Mouse (Mus musculus) ES-E14 (cell line): Measurements from ENCODE around the gene Gm6993.

Experiments
- CHD2 ChIP-seq: IDR thresholded peaks from 2 replicates; pipeline ENCODE4 v1.6.1; 2014; ENCODE audit warnings: mild to moderate bottlenecking, low read depth, low read length, inconsistent platforms
- HCFC1 ChIP-seq: IDR thresholded peaks from 2 replicates; pipeline ENCODE4 v1.6.1; 2012; ENCODE audit warnings: low read length, inconsistent platforms, borderline replicate concordance; ENCODE audit not compliant: insufficient read depth
- ZC3H11A ChIP-seq: IDR thresholded peaks from 2 replicates; pipeline ENCODE4 v1.6.1; 2012; ENCODE audit warnings: low read depth, mild to moderate bottlenecking, inconsistent platforms, low read length, borderline replicate concordance

GRCm38 (mm10) chr12:31240470-31240869 lies at the start of gene Gm6993:
- no peak for TF ChIP-seq CHD2
- no peak for TF ChIP-seq HCFC1
- TF ChIP-seq ZC3H11A = no peak
